Mouse (Mus musculus): ENCODE measurements around the gene Agmo. TPM values are rescaled to one million over a fixed set of nuclear protein-coding genes. Genes with fewer than 3 reads are reported as not detected.

The Agmo gene
- total and polyA plus RNA-seq, 2 experiments from 2014 or later, result 1.9 to 2.5 TPM

GRCm38 (mm10) chr12:37426350-37426749 lies 184.9 kb downstream of the Agmo start:
- Histone ChIP-seq H3K27me3 (ENCODE audit: insufficient read depth, low read length) (no peaks in the 10 kb centered on the region), H3K4me1 (ENCODE audit: insufficient read depth, low read length) (no peaks in the 10 kb centered on the region), H3K4me3 (ENCODE audit: low read length) (no peak overlapping the region), H3K36me3 (ENCODE audit: insufficient read depth, low read length) (no peaks in the 10 kb centered on the region), H3K4me2 (ENCODE audit: low read depth, low read length) (no peak overlapping the region), H3K27ac (no peak overlapping the region), H3K9me3 (ENCODE audit: low read length) (no peaks in the 10 kb centered on the region), H3K9ac (replicated peaks; ENCODE audit: low read length) (no peak overlapping the region)
- 88% methylated on average over 5 of the region's 5 CpGs for WGBS
- TF ChIP-seq CTCF (IDR thresholded peaks at IDR 0.05; ENCODE audit: low read depth), result no peak
- DNase-seq (ENCODE audit: low spot score) (no peak), ATAC-seq (no peak)

- Histone ChIP-seq H3K4me2 (ENCODE audit: low read depth, low read length) (no peak overlapping the region), H3K9me3 (ENCODE audit: low read length) (no peaks in the 10 kb centered on the region), H3K27me3 (ENCODE audit: insufficient read depth, low read length) (no peaks in the 10 kb centered on the region), H3K4me3 (ENCODE audit: low read length) (no peak overlapping the region), H3K36me3 (ENCODE audit: insufficient read depth, low read length) (no peaks in the 10 kb centered on the region), H3K9ac (replicated peaks; ENCODE audit: low read length) (no peak overlapping the region), H3K4me1 (ENCODE audit: insufficient read depth, low read length) (no peaks in the 10 kb centered on the region), H3K27ac (no peak overlapping the region)
- 73% methylated on average over 5 of the region's 5 CpGs for WGBS
- DNase-seq (ENCODE audit: low spot score) (no peak), ATAC-seq (no peak)
- no peak for TF ChIP-seq CTCF (IDR thresholded peaks at IDR 0.05; ENCODE audit: low read depth)
These were observed 185.3 kb downstream of the Agmo start for GRCm38 (mm10) chr12:37426750-37427149.

GRCm38 (mm10) chr12:37434466-37434865 lies 193.0 kb downstream of the Agmo start:
- Histone ChIP-seq H3K9me3 (ENCODE audit: low read length) (no peaks in the 10 kb centered on the region), H3K36me3 (ENCODE audit: insufficient read depth, low read length) (no peaks in the 10 kb centered on the region), H3K4me1 (ENCODE audit: insufficient read depth, low read length) (no peaks in the 10 kb centered on the region), H3K4me3 (ENCODE audit: low read length) (no peak overlapping the region), H3K4me2 (ENCODE audit: low read depth, low read length) (no peak overlapping the region), H3K9ac (replicated peaks; ENCODE audit: low read length) (no peak overlapping the region), H3K27me3 (ENCODE audit: insufficient read depth, low read length) (no peaks in the 10 kb centered on the region), H3K27ac (no peak overlapping the region)
- 76% methylated on average over 1 of the region's 1 CpGs for WGBS
- TF ChIP-seq CTCF (IDR thresholded peaks at IDR 0.05; ENCODE audit: low read depth), result no peak
- DNase-seq (ENCODE audit: low spot score), result no peak
- ATAC-seq, result no peak

GRCm38 (mm10) chr12:37442486-37443013 lies 201.1 kb downstream of the Agmo start:
- H3K4me2 ChIP-seq (ENCODE audit: low read depth, low read length), result no peak overlapping the region
- no peaks in the 10 kb centered on the region for H3K9me3 ChIP-seq (ENCODE audit: low read length)
- WGBS, result 94% methylated on average over 3 of the region's 3 CpGs
- H3K4me3 ChIP-seq (ENCODE audit: low read length), result no peak overlapping the region
- no peak for TF ChIP-seq CTCF (IDR thresholded peaks at IDR 0.05; ENCODE audit: low read depth)
- no peaks in the 10 kb centered on the region for H3K36me3 ChIP-seq (ENCODE audit: insufficient read depth, low read length)
- no peaks in the 10 kb centered on the region for H3K27me3 ChIP-seq (ENCODE audit: insufficient read depth, low read length)
- DNase-seq (ENCODE audit: low spot score) (no peak), ATAC-seq (no peak)
- H3K27ac ChIP-seq, result no peak overlapping the region
- H3K9ac ChIP-seq (replicated peaks; ENCODE audit: low read length), result no peak overlapping the region
- H3K4me1 ChIP-seq (ENCODE audit: insufficient read depth, low read length), result no peaks in the 10 kb centered on the region

- no peak overlapping the region for H3K4me2 ChIP-seq (ENCODE audit: low read depth, low read length)
These were observed 203.8 kb downstream of the Agmo start for GRCm38 (mm10) chr12:37445255-37445654.

GRCm38 (mm10) chr12:37449597-37449996 lies 208.2 kb downstream of the Agmo start:
- TF ChIP-seq CTCF (IDR thresholded peaks at IDR 0.05; ENCODE audit: low read depth), result no peak
- Histone ChIP-seq H3K4me2 (ENCODE audit: low read depth, low read length) (no peak overlapping the region), H3K9me3 (ENCODE audit: low read length) (no peaks in the 10 kb centered on the region), H3K36me3 (ENCODE audit: insufficient read depth, low read length) (no peaks in the 10 kb centered on the region), H3K27me3 (ENCODE audit: insufficient read depth, low read length) (no peaks in the 10 kb centered on the region), H3K9ac (replicated peaks; ENCODE audit: low read length) (no peak overlapping the region), H3K27ac (no peak overlapping the region), H3K4me1 (ENCODE audit: insufficient read depth, low read length) (no peaks in the 10 kb centered on the region), H3K4me3 (ENCODE audit: low read length) (no peak overlapping the region)
- no peak for DNase-seq (ENCODE audit: low spot score)
- 41% methylated on average over 2 of the region's 2 CpGs for WGBS
- no peak for ATAC-seq

More at GRCm38 (mm10) chr12:37445255-37445654, 203.8 kb downstream of the Agmo start:
- WGBS, result 74% methylated on average over 9 of the region's 9 CpGs
- H3K4me1 ChIP-seq (ENCODE audit: insufficient read depth, low read length), result no peaks in the 10 kb centered on the region
- no peak overlapping the region for H3K9ac ChIP-seq (replicated peaks; ENCODE audit: low read length)
- H3K4me3 ChIP-seq (ENCODE audit: low read length), result no peak overlapping the region
- DNase-seq (ENCODE audit: low spot score), result no peak
- H3K27ac ChIP-seq, result no peak overlapping the region
- no peaks in the 10 kb centered on the region for H3K27me3 ChIP-seq (ENCODE audit: insufficient read depth, low read length)
- no peaks in the 10 kb centered on the region for H3K9me3 ChIP-seq (ENCODE audit: low read length)
- TF ChIP-seq CTCF (IDR thresholded peaks at IDR 0.05; ENCODE audit: low read depth), result no peak
- ATAC-seq, result no peak
- no peaks in the 10 kb centered on the region for H3K36me3 ChIP-seq (ENCODE audit: insufficient read depth, low read length)

- no peak overlapping the region for H3K4me3 ChIP-seq (ENCODE audit: low read length)
- no peaks in the 10 kb centered on the region for H3K9me3 ChIP-seq (ENCODE audit: low read length)
- TF ChIP-seq CTCF (IDR thresholded peaks at IDR 0.05; ENCODE audit: low read depth), result peak; percentile 79
- ATAC-seq (no peak), DNase-seq (ENCODE audit: low spot score) (peak; percentile 84)
- no peaks in the 10 kb centered on the region for H3K27me3 ChIP-seq (ENCODE audit: insufficient read depth, low read length)
- H3K27ac ChIP-seq, result no peak overlapping the region
- H3K9ac ChIP-seq (replicated peaks; ENCODE audit: low read length), result no peak overlapping the region
- no peak overlapping the region for H3K4me2 ChIP-seq (ENCODE audit: low read depth, low read length)
- WGBS, result 17% methylated on average over 6 of the region's 6 CpGs
- H3K36me3 ChIP-seq (ENCODE audit: insufficient read depth, low read length), result no peaks in the 10 kb centered on the region
- no peaks in the 10 kb centered on the region for H3K4me1 ChIP-seq (ENCODE audit: insufficient read depth, low read length)
These were observed 209.1 kb downstream of the Agmo start for GRCm38 (mm10) chr12:37450366-37451156.
